Mouse (Mus musculus) ZHBTc4 (cell line): ENCODE measurements at regions not wholly inside any gene's neighbourhood (a gene's known extent, or its start where the extent isn't known, plus 50 kb on each side); places are given as distances from the start of the nearest gene placed in this dataset.
A peak's percentile ranks its signal among the peaks of the same experiment; 100 is the strongest.

ENCODE experiments used
- DNase-seq: peaks from one replicate; pipeline ENCODE4 v3.0.0-alpha.2; 2011; ENCODE audit warnings: low read depth, low spot score

DNA sequence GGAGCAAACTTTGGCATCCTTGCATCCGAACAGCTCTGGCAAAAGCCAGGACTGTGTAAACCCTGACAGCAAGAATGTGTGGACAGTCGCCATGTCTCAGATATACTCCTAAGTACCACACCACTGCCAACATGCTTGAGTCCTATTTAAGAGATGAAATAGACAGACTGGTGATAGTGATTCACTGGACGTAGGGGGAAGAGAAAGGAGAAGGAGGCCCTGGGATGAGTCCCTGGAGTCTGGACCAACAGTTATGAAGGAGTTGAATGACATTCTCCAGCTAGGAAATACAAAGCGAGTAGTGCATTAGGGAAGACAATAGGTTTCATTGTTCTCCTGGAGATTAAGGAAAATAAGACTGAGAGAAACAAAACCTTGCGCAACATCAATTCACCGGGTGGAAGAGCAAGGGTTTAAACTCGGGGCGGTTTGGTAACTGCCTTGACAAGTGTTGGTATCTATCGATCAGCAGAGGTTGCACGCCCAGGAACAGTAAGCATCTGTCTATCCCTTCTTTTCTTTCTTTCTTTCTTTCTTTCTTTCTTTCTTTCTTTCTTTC is 54.3 kb upstream of the Nrbf2 start:
- no peak for DNase-seq

DNA sequence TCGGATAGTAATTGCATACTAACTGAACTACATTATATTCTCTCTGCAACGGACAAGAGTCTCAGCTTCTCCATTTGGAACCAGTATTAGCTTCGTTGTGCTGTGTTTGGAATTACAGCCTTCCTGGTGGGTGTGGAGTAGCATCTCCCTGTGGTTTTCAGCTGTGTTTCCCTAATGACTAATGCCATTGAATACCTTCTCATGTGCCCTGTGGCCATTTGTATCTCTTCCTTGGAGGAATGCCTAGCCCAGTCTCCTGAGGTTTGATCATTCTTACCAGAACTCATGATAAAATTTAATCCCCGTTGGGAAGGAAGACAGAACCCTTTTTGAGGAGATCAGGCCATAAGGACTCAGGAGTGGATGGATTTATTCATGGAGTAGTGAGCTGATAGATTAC is 59.6 kb upstream of the Nrbf2 start:
- no peak for DNase-seq

DNA sequence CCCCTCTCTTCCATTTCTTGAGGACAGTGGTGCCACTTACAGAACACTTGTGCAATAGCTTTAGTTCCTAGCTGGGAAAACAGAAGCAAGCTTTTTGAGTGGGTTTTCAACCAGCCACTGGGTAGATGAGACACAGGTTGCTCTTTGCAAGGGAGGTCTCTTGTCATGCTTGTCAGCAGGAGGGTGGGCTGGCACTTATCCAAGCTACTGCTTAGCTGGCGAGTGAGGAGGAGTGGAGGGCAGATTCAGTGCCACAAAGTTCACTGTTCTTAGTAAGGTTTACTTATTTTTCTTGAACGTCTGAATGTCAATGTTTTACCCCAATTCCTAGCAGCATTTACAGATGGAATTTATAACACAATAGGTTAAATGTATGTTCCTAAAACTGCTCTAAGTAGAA is 65.9 kb upstream of the Nrbf2 start:
- DNase-seq = no peak

DNA sequence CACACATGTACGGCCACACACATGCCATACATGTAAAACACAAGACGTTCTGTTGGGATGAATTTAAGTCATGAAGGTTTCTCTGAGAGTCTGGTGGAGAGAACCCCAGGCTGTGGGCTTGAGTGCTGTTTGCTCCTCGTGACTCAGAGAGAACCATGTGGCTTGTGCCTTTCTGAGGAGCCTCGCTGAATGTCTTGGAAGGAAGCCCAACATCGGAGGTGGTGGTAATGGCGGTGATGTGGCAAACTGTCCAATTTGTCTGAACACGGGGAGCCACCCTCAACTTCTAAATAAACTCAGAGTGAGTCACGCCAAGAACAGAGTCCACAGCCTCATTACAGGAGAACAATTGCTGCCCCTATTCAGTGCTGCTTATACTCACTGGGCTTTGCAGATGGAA is 75.7 kb upstream of the Nrbf2 start:
- DNase-seq = no peak

DNA sequence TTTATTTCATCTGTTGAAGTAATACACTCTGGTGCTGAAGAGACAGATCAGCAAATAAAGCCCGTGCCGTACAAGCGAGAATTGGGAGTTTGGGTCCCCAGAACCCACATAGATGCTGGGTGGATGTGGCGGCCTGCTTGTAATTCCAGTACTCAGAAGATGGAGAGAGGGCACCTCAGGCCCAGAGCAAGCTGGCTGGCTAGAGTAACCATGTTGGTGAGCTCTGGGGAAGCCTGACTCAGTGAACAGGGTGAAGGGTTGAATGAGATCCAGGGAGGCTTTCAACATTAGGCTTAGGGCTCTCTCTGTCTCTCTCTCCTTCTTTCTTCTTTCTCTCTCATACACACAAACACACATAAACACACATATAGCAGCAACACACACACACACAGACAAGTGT is 76.2 kb upstream of the Nrbf2 start:
- no peak for DNase-seq

DNA sequence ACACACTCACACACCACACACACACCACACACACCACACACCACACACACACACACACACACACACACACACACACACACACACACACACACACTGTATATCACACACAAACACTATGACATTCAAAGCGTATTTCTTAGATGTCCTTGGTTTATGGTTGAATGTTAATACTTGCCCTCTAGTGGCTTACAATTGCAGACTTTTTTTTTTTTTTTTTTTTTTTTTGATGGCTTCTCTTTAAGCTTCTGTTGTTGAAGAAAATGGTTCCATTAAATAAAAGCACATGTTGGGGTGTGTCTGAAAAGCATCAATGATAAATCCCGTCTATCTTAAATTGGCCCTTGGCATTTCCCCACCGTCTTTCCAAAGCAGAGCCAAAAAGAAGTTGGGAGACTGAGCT is 79.5 kb upstream of the Nrbf2 start:
- DNase-seq = no peak

DNA sequence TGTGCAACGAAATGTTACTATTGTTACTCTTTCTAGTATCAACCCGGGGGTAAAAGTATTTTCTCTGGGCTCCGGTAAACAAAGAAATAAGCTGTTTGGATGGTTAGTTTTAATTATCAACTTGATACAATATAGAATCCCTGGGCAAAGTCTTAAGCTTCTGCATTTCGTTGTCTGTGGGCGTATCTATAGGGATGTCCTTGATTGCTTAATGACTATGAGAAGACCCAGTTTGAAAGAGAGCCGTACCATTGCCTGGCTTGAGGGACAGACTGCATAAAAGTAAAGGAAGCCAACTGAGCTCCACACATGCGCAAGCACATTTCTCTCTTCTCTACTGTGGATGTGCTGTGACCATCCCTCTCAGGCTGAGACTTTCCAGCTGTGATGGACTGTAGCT is 80.1 kb upstream of the Nrbf2 start:
- DNase-seq = no peak

DNA sequence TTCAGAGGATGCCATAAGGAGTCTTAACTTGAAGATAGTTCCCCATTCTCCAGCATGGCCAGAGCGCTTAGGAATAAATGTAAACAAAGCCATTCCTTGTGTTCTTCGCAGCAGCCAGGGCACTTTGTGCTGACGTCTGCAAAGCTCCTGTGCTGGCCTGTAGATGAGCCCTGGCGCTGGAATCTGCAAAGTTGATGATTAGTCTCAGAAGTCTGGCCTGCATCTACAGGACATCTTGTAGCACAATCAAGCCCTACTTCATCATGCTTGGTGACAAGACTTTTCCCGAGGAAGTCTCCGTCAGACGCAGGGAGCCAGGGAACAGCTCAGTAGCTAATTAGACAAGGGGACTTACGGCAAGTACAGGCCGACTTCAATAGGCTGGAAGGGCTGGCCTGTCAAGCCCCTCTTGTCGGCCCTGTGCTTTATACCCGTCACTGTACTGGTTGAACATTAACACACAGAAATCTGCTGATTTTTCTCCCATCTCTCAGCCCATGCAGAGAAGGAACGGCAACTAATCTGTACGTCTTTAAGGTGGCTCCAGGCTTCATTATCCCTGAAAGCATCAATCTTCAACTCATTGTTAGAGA is 87.6 kb upstream of the Nrbf2 start:
- no peak for DNase-seq

DNA sequence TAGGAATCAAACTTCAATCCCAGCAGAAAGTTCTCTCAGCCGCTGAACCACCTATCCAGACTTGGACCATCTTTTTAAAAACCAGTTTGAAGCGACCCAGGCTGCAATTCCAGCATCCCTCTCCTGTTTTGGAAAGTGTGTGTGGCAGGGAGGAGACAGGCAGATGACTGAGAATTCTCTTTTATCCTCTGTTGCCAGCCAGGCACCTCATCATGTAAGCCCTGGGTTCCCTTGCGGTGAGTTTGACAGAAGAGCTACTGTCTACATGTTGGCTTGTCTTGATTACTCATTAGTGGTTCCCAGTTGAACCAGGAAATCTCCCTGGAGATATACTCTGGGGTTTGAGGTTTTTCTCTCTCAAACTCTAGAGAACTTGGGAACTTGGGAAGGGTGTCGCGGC is 91.5 kb upstream of the Nrbf2 start:
- no peak for DNase-seq

DNA sequence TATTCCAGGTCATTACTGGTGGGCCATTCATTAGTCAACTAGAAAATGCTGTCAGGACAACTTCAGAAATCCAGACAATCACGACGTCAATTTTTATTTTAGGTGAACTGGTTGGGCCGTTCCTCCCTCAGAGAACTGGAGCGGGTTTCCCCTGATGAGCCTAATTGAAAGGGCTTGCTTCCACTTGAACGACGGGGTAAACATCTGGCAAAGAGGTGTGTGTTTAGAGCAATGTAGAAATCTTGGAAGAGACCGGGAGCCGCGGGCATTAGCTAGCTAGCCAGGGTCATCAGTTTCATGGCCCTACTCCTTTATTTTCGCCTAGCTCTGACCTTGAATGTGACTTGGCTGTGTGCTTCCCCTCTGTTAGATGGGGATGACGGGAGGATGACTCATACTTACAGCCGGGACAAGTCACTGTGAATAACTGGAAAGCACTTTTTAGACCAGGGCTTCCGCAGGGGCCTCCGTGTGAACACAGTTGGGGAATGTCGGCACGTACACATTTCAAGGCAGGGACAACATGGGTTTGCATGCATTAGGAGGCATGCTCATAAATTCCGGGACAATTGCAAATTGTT is 92.6 kb upstream of the Nrbf2 start:
- DNase-seq = no peak

DNA sequence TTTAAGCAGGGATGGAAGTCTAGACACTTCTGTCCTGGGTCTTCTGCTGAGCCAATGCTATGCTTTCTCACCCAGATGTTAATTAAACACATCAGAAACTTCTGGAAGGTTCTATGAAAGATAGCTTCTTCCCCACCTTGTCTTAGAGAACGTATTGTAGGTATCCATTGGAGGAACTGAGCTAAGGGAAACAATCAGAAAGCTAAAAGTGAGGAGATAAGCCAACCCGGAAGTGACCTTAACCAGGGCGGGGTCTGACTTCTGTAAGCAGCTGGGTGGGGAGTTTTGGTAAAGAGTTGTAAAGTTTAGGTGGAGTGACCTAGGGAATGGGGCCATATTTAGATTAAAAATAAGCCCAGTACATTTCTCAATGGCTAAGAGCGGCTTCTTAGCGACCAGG is 95.1 kb upstream of the Nrbf2 start:
- peak; percentile 11 for DNase-seq

DNA sequence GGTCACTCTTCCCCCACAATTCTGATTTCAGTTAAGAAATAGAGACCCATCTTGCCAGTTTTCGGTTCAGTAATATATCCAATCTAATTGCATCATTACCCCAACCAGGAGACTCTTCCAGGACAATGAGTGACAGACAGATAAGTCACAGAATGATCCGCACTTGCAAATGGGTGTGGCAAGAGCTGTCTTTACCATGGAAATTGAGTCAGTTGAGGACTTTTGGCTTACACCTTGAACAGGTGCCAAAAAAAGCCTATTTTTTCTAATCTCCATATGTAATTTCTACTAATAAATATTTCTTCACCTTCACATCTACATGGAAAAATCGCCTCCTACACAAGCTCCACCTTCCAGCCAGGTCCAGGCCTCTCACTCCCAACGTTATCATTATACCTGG is 98.2 kb upstream of the Nrbf2 start:
- DNase-seq = no peak

DNA sequence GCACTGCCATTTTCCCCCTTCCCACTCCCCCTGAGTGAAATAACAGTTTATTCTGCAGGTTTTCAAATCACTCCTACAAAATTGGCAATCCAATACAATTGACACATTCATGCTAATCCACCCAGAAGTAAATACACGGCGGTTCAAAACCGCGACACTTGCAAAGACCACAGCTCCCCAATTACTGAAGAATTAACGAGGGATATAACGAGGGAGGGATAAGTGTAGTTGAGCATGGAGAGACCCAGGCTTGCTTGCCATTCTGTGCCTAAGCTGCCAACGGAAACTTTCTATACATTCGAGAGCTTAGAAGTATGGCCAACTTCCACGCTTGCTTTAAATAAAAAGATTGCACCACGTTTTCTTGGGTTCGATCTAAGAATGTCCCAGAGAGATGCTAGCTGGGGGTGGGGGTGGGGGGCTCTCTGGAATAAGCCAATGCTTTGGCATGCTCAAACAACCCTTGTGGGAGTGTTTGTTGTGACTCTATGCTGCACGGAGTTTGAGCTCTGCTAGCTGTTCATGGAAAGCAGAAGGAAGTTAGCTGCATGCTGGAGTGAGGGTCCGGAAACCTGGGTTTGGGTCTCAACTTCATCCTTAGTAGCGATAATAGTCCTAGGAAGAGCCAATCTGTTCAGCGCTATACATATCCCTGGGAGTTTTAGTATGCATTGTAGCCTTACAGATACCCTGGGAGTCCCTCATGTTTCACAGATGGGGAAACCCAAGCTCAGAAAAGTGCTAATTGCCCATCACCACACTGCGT is 98.9 kb upstream of the Nrbf2 start:
- no peak for DNase-seq

DNA sequence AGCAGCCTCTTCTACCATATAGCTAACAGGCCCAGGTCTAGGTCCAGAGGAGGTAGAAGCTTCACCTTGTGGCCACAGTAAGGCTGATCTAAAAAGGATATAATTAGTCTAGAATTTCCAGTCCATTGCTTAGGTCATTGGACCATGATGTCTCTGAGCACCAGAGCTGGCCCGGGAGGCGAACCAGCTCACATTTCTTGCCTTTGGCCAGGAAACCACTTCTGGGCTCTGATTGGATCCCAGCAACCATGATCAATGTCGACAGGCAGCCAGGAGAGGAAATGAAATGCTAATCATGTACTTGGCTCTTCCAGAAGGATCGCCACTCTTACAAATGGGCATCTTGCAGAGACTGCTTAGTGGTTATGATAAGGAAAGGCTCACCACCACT is 99.5 kb upstream of the Nrbf2 start:
- DNase-seq = no peak

DNA sequence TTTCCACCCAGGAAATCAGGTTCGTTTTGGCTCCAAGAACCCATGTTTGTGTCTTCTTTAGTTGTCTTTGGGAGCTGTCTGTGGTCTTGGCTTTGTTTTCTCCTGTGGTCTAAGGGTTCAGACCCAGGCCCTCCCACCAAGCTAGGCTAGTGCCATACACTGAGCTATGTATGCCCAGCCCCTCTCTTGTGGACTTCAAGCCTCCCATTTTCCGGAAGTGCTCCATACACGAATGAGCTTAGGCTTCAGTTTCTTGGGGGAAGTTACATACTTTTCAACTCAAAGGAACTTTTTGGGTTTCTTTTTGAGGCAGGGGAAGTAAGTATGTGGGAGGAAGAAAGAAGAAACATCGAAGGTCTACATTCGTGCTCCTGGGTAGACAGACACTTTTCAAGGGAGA is 100.9 kb upstream of the Nrbf2 start:
- DNase-seq = no peak

DNA sequence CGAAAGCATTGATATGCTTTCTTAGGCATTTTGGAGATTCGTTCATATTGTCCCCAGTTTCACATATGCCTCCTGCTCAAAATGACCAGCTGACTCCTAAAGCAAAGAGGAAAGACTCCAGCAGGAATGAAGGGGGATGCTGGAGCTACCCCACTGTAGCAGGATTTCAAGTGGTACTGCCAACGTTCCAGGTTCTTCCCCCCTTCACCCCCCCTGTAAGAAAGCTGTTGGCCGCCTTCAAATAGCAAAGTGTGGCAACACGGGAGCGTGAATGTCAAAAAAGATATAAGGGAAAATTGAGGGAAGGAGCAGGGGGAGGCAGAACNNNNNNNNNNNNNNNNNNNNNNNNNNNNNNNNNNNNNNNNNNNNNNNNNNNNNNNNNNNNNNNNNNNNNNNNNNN is 103.7 kb upstream of the Nrbf2 start:
- no peak for DNase-seq

DNA sequence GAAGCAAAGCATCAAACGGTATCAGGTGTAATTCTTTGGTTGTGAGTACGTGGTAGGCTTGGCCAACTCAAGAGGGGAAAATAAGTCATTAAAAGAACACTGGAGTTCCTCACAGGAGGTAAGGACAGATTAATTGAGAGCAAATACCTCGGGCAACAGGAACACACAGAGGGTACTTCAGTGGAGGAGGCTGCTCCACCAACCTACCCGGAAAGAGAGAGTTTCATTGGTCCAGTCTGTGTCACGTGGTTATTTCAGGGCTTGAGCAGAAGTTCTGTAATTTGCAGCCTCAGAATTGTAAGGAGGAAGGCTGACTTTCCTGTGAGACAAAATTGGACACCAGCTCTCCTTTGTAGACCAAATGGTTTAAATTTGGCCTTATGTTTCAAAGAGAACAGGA is 115.3 kb upstream of the Nrbf2 start:
- DNase-seq = no peak

DNA sequence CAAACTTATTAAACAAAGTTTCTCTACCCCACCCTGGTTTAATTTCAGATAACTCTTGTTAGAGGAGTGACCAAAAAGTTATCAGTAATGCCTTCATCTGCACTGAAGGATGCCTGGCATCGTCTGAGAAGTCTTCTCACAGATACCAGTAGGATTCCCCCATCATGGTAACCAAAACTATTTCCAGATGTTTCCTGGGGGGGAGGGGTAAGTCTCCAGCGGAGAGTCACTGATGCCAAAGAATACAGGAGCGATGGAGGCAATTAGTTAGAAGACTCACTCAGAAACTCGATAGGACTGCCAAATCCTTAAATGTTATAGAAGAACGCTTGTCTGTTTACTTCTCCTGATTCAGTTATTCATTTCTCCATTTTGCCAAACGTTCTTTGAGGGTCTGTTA is 116.3 kb upstream of the Nrbf2 start:
- no peak for DNase-seq

DNA sequence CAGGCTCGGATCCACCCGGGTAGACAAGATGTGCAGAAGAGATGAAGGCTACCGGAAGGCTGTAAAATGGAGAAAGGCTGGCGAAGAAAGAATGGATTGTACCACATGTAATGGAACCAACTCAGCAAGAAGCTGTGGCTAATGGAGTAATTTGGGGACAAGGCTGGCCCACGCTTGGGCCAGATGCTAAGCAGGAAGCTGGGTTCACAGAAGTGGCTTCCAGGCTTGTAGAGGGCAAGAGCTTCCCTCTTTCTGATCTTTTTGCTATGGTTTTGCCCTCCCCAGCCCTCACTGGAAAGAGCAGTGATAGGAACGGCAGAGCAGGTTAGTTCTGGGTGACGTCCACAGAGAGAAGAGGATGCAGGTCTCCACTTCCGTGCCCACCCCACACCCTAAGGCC is 117.7 kb upstream of the Egr2 start:
- no peak for DNase-seq

DNA sequence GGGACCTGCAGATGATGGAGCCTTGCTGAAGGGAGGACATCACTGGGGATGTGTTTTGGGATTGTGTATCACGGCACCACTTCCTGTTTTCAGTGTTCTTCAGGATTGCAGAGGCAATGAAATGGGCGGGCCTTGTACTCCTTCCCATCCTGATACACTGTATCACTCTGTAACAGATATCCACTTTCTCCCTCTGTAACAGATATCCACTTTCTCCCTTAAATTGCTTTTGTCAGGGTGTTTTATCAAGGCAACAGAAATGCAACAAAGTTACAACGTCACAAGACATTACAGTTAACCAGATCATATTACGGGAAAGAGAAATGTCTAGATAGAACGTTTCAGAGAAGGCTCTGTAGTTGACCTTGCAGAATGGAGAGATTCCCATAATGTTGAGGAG is 114.5 kb upstream of the Egr2 start:
- DNase-seq = no peak

DNA sequence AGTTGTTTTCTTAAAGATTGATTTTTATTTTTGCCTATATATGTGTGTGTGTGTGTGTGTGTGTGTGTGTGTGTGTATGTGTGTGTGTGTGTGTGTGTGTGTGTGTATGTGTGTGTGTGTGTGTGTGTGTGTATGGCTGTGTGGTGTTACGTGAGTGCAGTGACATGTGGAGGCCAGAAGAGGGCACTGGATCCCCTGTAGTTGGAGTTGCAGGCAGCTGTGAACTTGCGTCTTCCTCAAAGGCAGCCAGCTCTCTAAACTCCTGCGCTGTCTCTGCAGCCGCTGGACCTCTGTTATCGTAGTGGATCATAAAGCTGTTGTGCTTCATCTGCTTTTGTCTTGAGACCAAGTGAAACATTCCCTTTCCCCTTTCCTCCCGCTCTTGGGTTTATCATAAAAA is 109.9 kb upstream of the Egr2 start:
- peak; percentile 65 for DNase-seq

DNA sequence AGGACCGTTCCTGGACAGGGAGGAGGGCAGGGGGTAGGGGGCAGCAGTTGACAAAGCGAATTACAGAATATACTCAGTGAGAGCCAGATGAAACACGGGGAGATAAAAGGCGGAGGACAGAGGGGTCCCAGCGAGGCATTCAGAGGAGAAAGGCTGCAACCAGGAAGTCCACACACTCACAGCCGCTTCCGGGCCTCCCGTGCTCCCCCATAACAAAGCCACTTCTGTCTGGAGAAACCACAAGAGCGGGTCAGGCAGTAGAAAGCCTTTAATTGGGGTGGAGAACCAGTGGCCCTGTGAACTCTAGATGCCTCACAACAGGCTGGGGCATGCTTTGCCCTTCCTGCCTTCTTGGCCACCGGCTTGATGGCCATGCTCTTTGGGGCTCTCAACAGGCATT is 108.1 kb upstream of the Egr2 start:
- no peak for DNase-seq

DNA sequence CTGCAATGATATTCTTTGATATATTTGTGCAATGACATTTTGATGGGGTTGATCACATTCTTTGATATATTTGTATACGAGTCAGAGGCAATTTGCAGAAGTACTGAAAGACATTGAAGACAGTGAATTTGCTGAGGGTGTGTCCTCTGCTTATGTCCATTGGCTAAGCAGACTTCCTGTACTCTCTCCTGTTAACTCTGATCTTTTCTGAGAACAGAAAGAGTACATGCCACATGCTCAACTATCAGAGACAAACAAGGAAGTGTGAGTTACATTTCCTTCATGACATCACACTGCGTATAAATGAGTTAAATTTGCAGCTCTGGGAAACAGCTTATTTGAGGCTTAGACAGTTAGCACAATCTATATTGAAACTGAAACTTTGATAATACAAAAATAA is 104.5 kb upstream of the Egr2 start:
- no peak for DNase-seq
